Mouse (Mus musculus) kidney, adult 2 months (tissue): ENCODE data around the gene Uhrf2. TPM values are rescaled to one million over a fixed set of nuclear protein-coding genes. Genes with fewer than 3 reads are reported as not detected.

Source experiments
- DNase-seq: peaks from one replicate; pipeline ENCODE4 v3.0.0; 2021
- H3K27ac ChIP-seq: fragments of 200-500 bp; 2 replicates; pipeline ENCODE4 v1.5.1; 2012; ENCODE audit warnings: low read depth, low read length, control low read depth, inconsistent platforms; ENCODE audit not compliant: insufficient read depth
- H3K27me3 ChIP-seq: fragments of 200-500 bp; replicated peaks from 2 replicates; pipeline ENCODE4 v1.6.1; 2012; ENCODE audit warnings: mild to moderate bottlenecking, moderate library complexity, low read length, inconsistent platforms; ENCODE audit not compliant: control insufficient read depth, insufficient read depth
- H3K36me3 ChIP-seq: fragments of 200-500 bp; 2 replicates; pipeline ENCODE4 v1.6.1; 2012; ENCODE audit warnings: mild to moderate bottlenecking, moderate library complexity, low read length, inconsistent platforms; ENCODE audit not compliant: control insufficient read depth, insufficient read depth
- H3K4me1 ChIP-seq: fragments of 200-500 bp; 2 replicates; pipeline ENCODE4 v1.6.1; 2011; ENCODE audit warnings: low read length; ENCODE audit not compliant: control insufficient read depth, insufficient read depth
- H3K4me3 ChIP-seq: fragments of 200-500 bp; 2 replicates; pipeline ENCODE4 v1.5.1; 2011; ENCODE audit warnings: mild to moderate bottlenecking, low read depth, low read length, control low read depth; ENCODE audit not compliant: insufficient read depth
- CTCF ChIP-seq: fragments of 200-500 bp; conservative IDR thresholded peaks from 2 replicates; pipeline ENCODE4 v1.5.1; 2011; ENCODE audit warnings: low read depth, mild to moderate bottlenecking, control low read depth, low read length, moderate library complexity, mixed read lengths; ENCODE audit not compliant: insufficient read depth, insufficient read length
- POLR2A ChIP-seq: fragments of 200-500 bp; IDR thresholded peaks from one replicate; pipeline ENCODE4 v1.6.1; 2011; ENCODE audit warnings: low read depth, low read length, control low read depth
- WGBS: fragments of 180-500 bp; shearing (Covaris S2); methylation state at CpG from one replicate; pipeline ENCODE4 v1.1.7; 2018; 5-methylcytosine and 5-hydroxymethylcytosine counted together
- polyA plus RNA-seq: library from polyadenylated mRNA; depleted of rRNA; stranded (reverse); fragments of >200 nt; gene quantifications from 2 replicates; pipeline ENCODE4 v1.2.3, GENCODE M21; 2012

The Uhrf2 gene
- polyA plus RNA-seq, 1 experiment, result 26.5 TPM

DNA sequence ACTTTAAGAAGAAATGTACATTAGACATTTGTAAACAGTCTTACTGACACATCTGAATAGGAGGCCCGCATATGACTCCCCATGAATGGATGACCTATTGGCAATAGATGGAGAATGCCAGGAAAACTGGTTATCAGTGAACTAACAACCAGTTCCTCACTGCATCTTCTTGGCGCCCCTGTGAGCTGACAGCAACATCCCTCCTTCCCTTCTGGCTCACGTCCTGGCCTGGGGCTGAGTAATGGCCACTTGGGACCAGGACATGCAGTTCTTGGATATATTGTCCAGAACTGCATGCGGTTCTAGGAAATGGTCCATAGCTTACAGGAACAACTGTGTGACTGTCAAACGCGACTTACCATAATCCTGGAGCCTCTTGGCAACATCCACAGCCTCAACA is 72.3 kb downstream of the Uhrf2 start:
- no peaks in the 10 kb centered on the region for H3K36me3 ChIP-seq
- no peaks in the 10 kb centered on the region for H3K27me3 ChIP-seq
- H3K4me3 ChIP-seq, result no peak overlapping the region
- TF ChIP-seq CTCF, result no peak
- TF ChIP-seq POLR2A, result no peak
- H3K4me1 ChIP-seq, result no peaks in the 10 kb centered on the region
- H3K27ac ChIP-seq, result no peak overlapping the region
- no peak for DNase-seq
- WGBS, result 83% methylated on average over 6 of the region's 6 CpGs

DNA sequence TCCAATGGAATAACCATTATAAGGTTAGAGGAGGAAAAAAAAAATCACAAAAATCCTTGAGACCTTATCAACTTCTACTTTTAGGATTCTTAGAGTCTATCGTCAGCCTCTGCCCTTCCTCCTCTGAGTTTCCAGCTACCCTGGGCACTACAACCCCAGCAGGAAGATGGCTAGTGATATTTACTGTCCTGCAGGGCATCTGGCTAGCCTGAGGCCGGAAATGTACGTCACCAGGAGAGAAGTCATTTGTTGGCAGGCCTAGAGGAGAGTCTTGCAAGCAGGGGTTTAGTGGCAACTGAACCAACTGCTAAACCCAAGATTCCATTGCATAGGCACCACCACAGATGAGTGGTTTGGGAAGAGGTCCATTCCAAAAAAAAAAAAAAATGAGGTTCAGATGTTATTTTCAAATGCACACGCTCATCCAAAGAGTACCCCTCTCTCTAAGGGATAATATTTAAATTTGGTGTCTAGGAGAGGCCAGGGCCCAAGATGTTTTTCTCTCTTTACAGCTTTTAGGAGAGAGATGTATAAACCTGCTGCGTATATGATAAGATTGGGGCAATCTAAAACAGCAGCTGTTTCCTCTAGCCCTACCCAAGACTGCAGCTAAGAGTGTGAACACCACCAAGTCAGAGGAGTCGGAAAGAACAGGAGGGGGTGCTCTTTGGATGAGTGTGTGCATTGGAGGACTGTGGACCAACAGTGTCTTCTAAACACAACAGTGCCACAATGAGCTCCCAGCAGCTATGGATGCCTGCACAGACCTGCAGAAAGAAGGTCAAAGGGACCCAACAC is 74.9 kb downstream of the Uhrf2 start:
- no peaks in the 10 kb centered on the region for H3K4me1 ChIP-seq
- H3K27me3 ChIP-seq, result no peaks in the 10 kb centered on the region
- H3K4me3 ChIP-seq, result no peak overlapping the region
- H3K36me3 ChIP-seq, result no peaks in the 10 kb centered on the region
- no peak for DNase-seq
- H3K27ac ChIP-seq, result no peak overlapping the region
- 86% methylated on average over 6 of the region's 6 CpGs for WGBS
- TF ChIP-seq POLR2A (no peak), CTCF (no peak)

DNA sequence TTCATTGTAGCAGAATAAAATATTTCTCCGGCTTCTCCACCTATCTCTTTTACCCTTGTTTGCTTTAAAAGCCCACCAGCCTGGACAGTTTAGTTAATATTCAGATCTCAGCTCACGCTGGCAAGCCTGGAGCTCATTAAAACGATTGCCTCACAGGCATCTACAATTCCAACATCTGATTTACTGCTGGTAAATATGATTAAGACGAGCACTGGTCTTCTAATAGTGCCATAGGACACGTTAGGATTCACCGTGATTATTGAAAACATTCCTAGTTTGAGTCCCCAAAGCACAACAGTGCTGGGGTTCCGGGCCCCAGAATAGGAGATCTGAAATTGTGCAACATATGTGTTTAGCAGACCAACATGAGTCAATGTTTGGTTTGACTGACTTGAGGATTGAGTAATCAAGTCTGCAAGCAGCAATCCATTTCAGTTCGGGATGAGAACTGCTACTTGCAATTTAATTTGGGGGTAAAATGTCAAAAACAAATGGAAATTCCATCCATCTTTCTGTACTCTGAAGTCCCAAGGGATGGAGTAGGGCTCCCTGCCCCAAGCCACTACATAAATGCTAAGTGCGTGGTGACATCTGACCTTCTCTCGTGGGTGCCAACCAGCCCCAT is 77.0 kb downstream of the Uhrf2 start:
- no peak for DNase-seq
- no peaks in the 10 kb centered on the region for H3K27me3 ChIP-seq
- 0 out of 2 replicates have a peak, but pooled peaks cover 2% of the 10 kb centered on the region for H3K4me1 ChIP-seq
- 73% methylated on average over 10 of the region's 10 CpGs for WGBS
- no peak overlapping the region for H3K4me3 ChIP-seq
- no peak for TF ChIP-seq CTCF
- no peak for TF ChIP-seq POLR2A
- no peak overlapping the region for H3K27ac ChIP-seq
- no peaks in the 10 kb centered on the region for H3K36me3 ChIP-seq

DNA sequence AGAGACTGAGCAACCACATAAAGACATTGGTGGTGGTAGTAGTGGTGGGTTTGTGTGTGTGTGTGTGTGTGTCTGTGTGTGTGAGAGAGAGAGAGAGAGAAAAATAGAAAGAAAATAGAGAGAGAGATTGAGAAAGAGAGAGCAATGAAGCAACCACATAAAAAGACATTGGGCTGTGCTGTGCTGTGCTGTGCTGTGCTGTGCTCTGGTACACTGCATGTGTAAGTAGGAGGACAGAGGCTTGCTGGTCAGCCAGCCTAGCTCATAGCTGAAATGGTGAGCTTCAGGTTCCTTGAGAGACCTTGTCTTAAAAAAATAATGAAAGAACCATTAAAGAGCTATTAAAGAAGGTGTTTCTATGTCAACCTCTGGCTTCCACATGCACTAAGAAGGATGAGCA is 78.3 kb downstream of the Uhrf2 start:
- H3K4me3 ChIP-seq, result no peak overlapping the region
- no peaks in the 10 kb centered on the region for H3K36me3 ChIP-seq
- DNase-seq, result no peak
- no peaks in the 10 kb centered on the region for H3K27me3 ChIP-seq
- TF ChIP-seq POLR2A (no peak), CTCF (no peak)
- H3K4me1 ChIP-seq, result 0 out of 2 replicates have a peak, but pooled peaks cover 2% of the 10 kb centered on the region
- no peak overlapping the region for H3K27ac ChIP-seq

DNA sequence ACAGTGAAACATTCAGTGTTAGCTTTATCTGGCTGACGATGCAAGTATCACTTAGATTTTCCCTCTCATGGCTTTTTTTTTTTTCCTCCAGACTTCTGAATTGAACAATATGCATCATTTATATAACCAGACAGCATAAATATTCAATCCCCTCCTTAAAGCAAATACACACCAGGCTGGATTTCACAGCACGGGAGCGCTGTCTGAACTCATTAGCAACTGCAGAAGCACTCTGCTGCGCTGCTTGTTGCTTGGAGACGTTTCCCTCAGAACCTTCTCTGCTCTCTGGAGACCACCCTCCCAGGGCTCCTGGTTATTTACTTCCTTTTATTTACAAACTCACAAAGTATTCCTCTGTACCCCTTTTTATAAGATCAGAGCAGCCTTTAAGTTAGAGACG is 78.8 kb downstream of the Uhrf2 start:
- TF ChIP-seq POLR2A (no peak), CTCF (no peak)
- Histone ChIP-seq H3K4me3 (no peak overlapping the region), H3K27me3 (no peaks in the 10 kb centered on the region), H3K27ac (no peak overlapping the region), H3K4me1 (0 out of 2 replicates have a peak, but pooled peaks cover 2% of the 10 kb centered on the region), H3K36me3 (no peaks in the 10 kb centered on the region)
- no peak for DNase-seq
- 89% methylated on average over 6 of the region's 6 CpGs for WGBS

DNA sequence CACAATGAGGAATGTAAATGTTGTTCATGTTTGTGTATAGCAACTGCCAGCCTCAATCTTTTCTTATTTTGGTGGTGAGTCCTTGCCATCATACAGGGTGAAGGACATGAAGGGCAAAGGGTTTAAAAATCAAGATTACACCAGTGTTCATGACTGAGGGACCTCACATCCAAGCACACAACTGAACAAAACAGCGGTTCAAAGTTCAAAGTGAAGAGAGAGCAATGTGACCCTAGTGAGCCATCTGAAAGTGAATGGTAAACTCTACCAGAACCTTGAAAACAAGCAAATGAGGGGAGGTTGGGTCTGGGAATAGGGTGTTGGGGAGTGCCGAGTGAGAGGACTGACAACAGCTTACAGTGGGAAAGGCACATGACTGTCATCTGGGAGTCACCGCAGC is 81.1 kb downstream of the Uhrf2 start:
- 0 out of 2 replicates have a peak, but pooled peaks cover 2% of the 10 kb centered on the region for H3K4me1 ChIP-seq
- WGBS, result 88% methylated on average over 3 of the region's 3 CpGs
- no peaks in the 10 kb centered on the region for H3K36me3 ChIP-seq
- H3K27ac ChIP-seq, result no peak overlapping the region
- peak; percentile 29 for DNase-seq
- TF ChIP-seq CTCF, result no peak
- TF ChIP-seq POLR2A, result no peak
- H3K27me3 ChIP-seq, result no peaks in the 10 kb centered on the region
- H3K4me3 ChIP-seq, result no peak overlapping the region

DNA sequence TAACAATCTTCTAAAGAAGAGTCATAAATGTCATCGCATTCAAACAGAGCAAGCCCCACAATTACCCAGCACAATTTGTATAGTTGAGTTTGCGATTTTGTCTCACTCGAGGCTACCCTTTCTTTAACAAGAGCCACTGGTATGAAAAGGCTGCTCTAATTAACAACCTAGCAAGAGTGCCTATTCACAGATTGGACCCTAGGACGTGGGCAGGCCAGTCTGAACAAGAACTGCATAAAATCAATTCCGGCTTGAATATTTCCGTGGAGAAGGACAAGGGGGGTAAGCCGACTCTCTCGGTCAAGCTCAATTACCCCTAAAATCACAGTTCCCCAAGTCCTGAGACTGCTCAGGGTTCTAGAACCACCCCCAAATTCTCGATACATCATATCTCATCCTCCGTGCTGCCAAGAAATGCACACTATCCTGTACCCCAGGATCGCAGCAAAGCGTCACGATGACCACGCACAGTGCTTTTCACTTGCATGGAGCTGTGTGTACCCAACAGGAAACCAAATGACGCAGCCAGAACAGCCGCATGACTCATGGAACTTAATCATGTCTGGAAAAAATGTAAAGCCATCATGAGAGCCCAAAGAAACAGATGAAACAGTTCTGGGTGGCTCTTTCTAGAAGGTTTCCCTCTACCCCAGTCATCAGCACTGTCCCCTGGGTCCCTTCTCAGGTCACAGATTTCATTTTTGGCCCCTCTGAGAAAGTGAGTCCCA is 82.8 kb downstream of the Uhrf2 start:
- no peaks in the 10 kb centered on the region for H3K36me3 ChIP-seq
- no peak for TF ChIP-seq POLR2A
- no peak for TF ChIP-seq CTCF
- H3K27ac ChIP-seq, result no peak overlapping the region
- 83% methylated on average over 16 of the region's 16 CpGs for WGBS
- no peaks in the 10 kb centered on the region for H3K27me3 ChIP-seq
- 0 out of 2 replicates have a peak, but pooled peaks cover 2% of the 10 kb centered on the region for H3K4me1 ChIP-seq
- no peak for DNase-seq
- H3K4me3 ChIP-seq, result no peak overlapping the region
